Mouse (Mus musculus): ENCODE data around the gene Elf1. TPM values are rescaled to one million over a fixed set of nuclear protein-coding genes. Genes with fewer than 3 reads are reported as not detected.

The Elf1 gene
- total and polyA plus RNA-seq, 2 experiments from 2014 or later, result 3.4 to 6.4 TPM

GRCm38 (mm10) chr14:79490246-79490645 lies 9.3 kb downstream of the Elf1 start:
- TF ChIP-seq CTCF (IDR thresholded peaks at IDR 0.05; ENCODE audit: low read depth), result no peak
- peaks cover 9% of the 10 kb centered on the region; the same call in 1 of the 2 replicates for H3K4me1 ChIP-seq (ENCODE audit: insufficient read depth, low read length)

GRCm38 (mm10) chr14:79494349-79494748 lies 13.4 kb downstream of the Elf1 start:
- ATAC-seq (no peak), DNase-seq (ENCODE audit: low spot score) (no peak)
- no peak overlapping the region for H3K4me3 ChIP-seq (ENCODE audit: low read length)
- no peak overlapping the region for H3K27ac ChIP-seq
- H3K4me2 ChIP-seq (ENCODE audit: low read depth, low read length), result no peak overlapping the region
- H3K36me3 ChIP-seq (ENCODE audit: insufficient read depth, low read length), result no peaks in the 10 kb centered on the region
- 91% methylated on average over 6 of the region's 6 CpGs for WGBS
- no peak overlapping the region for H3K9ac ChIP-seq (replicated peaks; ENCODE audit: low read length)
- H3K9me3 ChIP-seq (ENCODE audit: low read length), result no peaks in the 10 kb centered on the region
- TF ChIP-seq CTCF (IDR thresholded peaks at IDR 0.05; ENCODE audit: low read depth), result no peak
- H3K27me3 ChIP-seq (ENCODE audit: insufficient read depth, low read length), result no peaks in the 10 kb centered on the region
- H3K4me1 ChIP-seq (ENCODE audit: insufficient read depth, low read length), result no peaks in the 10 kb centered on the region

More at GRCm38 (mm10) chr14:79490246-79490645, 9.3 kb downstream of the Elf1 start:
- no peak for DNase-seq (ENCODE audit: low spot score)
- Histone ChIP-seq H3K4me3 (ENCODE audit: low read length) (no peak overlapping the region), H3K36me3 (ENCODE audit: insufficient read depth, low read length) (no peaks in the 10 kb centered on the region), H3K4me2 (ENCODE audit: low read depth, low read length) (no peak overlapping the region), H3K27ac (no peak overlapping the region), H3K9ac (replicated peaks; ENCODE audit: low read length) (no peak overlapping the region), H3K27me3 (ENCODE audit: insufficient read depth, low read length) (no peaks in the 10 kb centered on the region), H3K9me3 (ENCODE audit: low read length) (no peaks in the 10 kb centered on the region)
- no peak for ATAC-seq
- 75% methylated on average over 3 of the region's 3 CpGs for WGBS

- Histone ChIP-seq H3K4me2 (ENCODE audit: low read depth, low read length) (no peak overlapping the region), H3K9ac (replicated peaks; ENCODE audit: low read length) (no peak overlapping the region), H3K36me3 (ENCODE audit: insufficient read depth, low read length) (no peaks in the 10 kb centered on the region), H3K9me3 (ENCODE audit: low read length) (no peaks in the 10 kb centered on the region), H3K4me1 (ENCODE audit: insufficient read depth, low read length) (no peaks in the 10 kb centered on the region), H3K27me3 (ENCODE audit: insufficient read depth, low read length) (no peaks in the 10 kb centered on the region), H3K27ac (no peak overlapping the region), H3K4me3 (ENCODE audit: low read length) (no peak overlapping the region)
- no peak for ATAC-seq
- DNase-seq (ENCODE audit: low spot score), result no peak
- 88% methylated on average over 9 of the region's 9 CpGs for WGBS
- no peak for TF ChIP-seq CTCF (IDR thresholded peaks at IDR 0.05; ENCODE audit: low read depth)
Measured at GRCm38 (mm10) chr14:79499326-79499725, 18.3 kb downstream of the Elf1 start.

GRCm38 (mm10) chr14:79500756-79501155 lies 19.8 kb downstream of the Elf1 start:
- DNase-seq (ENCODE audit: low spot score) (no peak), ATAC-seq (no peak)
- Histone ChIP-seq H3K27ac (no peak overlapping the region), H3K4me1 (ENCODE audit: insufficient read depth, low read length) (no peaks in the 10 kb centered on the region), H3K27me3 (ENCODE audit: insufficient read depth, low read length) (no peaks in the 10 kb centered on the region), H3K4me3 (ENCODE audit: low read length) (no peak overlapping the region), H3K9me3 (ENCODE audit: low read length) (no peaks in the 10 kb centered on the region), H3K9ac (replicated peaks; ENCODE audit: low read length) (no peak overlapping the region), H3K36me3 (ENCODE audit: insufficient read depth, low read length) (no peaks in the 10 kb centered on the region), H3K4me2 (ENCODE audit: low read depth, low read length) (no peak overlapping the region)
- no peak for TF ChIP-seq CTCF (IDR thresholded peaks at IDR 0.05; ENCODE audit: low read depth)
- WGBS, result 88% methylated on average over 4 of the region's 4 CpGs

- 40% methylated on average over 5 of the region's 5 CpGs for WGBS
- Histone ChIP-seq H3K9ac (replicated peaks; ENCODE audit: low read length) (no peak overlapping the region), H3K36me3 (ENCODE audit: insufficient read depth, low read length) (no peaks in the 10 kb centered on the region), H3K9me3 (ENCODE audit: low read length) (no peaks in the 10 kb centered on the region), H3K4me2 (ENCODE audit: low read depth, low read length) (no peak overlapping the region), H3K4me3 (ENCODE audit: low read length) (no peak overlapping the region), H3K4me1 (ENCODE audit: insufficient read depth, low read length) (no peaks in the 10 kb centered on the region), H3K27me3 (ENCODE audit: insufficient read depth, low read length) (no peaks in the 10 kb centered on the region), H3K27ac (peak overlapping the region; percentile 5)
- DNase-seq (ENCODE audit: low spot score) (peak; percentile 45), ATAC-seq (no peak)
- TF ChIP-seq CTCF (IDR thresholded peaks at IDR 0.05; ENCODE audit: low read depth), result no peak
Measured at GRCm38 (mm10) chr14:79503371-79504075, 22.5 kb downstream of the Elf1 start.

- no peak for DNase-seq (ENCODE audit: low spot score)
- H3K4me3 ChIP-seq (ENCODE audit: low read length), result no peak overlapping the region
- WGBS, result 92% methylated on average over 7 of the region's 7 CpGs
- TF ChIP-seq CTCF (IDR thresholded peaks at IDR 0.05; ENCODE audit: low read depth), result no peak
- H3K27me3 ChIP-seq (ENCODE audit: insufficient read depth, low read length), result no peaks in the 10 kb centered on the region
- no peak for ATAC-seq
- no peak overlapping the region for H3K9ac ChIP-seq (replicated peaks; ENCODE audit: low read length)
- 0 out of 2 replicates have a peak overlapping the region, but pooled peaks have one; percentile 5 for H3K27ac ChIP-seq
- no peaks in the 10 kb centered on the region for H3K4me1 ChIP-seq (ENCODE audit: insufficient read depth, low read length)
- no peaks in the 10 kb centered on the region for H3K36me3 ChIP-seq (ENCODE audit: insufficient read depth, low read length)
- no peaks in the 10 kb centered on the region for H3K9me3 ChIP-seq (ENCODE audit: low read length)
- H3K4me2 ChIP-seq (ENCODE audit: low read depth, low read length), result no peak overlapping the region
Measured at GRCm38 (mm10) chr14:79504246-79505006, 23.4 kb downstream of the Elf1 start.

- Histone ChIP-seq H3K9me3 (ENCODE audit: low read length) (no peaks in the 10 kb centered on the region), H3K4me1 (ENCODE audit: insufficient read depth, low read length) (no peaks in the 10 kb centered on the region), H3K4me3 (ENCODE audit: low read length) (no peak overlapping the region), H3K27ac (no peak overlapping the region), H3K4me2 (ENCODE audit: low read depth, low read length) (no peak overlapping the region), H3K27me3 (ENCODE audit: insufficient read depth, low read length) (no peaks in the 10 kb centered on the region), H3K36me3 (ENCODE audit: insufficient read depth, low read length) (no peaks in the 10 kb centered on the region), H3K9ac (replicated peaks; ENCODE audit: low read length) (no peak overlapping the region)
- 84% methylated on average over 9 of the region's 9 CpGs for WGBS
- ATAC-seq (no peak), DNase-seq (ENCODE audit: low spot score) (no peak)
- no peak for TF ChIP-seq CTCF (IDR thresholded peaks at IDR 0.05; ENCODE audit: low read depth)
Measured at GRCm38 (mm10) chr14:79506207-79506606, 25.2 kb downstream of the Elf1 start.

Data from hindbrain, postnatal 0 days (tissue).